Mouse (Mus musculus): ENCODE results near the gene Slc23a2. TPM values are rescaled to one million over a fixed set of nuclear protein-coding genes. Genes with fewer than 3 reads are reported as not detected.

Slc23a2 gene
- polyA plus RNA-seq, 1 experiment from 2014 or later: 8.7 TPM

- H3K9me3 ChIP-seq: no peaks in the 10 kb centered on the region
- H3K4me3 ChIP-seq: no peak overlapping the region
- no peaks in the 10 kb centered on the region for H3K36me3 ChIP-seq
- WGBS: 56% methylated on average over 4 of the region's 4 CpGs
- H3K27ac ChIP-seq: no peak overlapping the region
- peaks cover 44% of the 10 kb centered on the region for H3K4me1 ChIP-seq
- no peaks in the 10 kb centered on the region for H3K27me3 ChIP-seq (ENCODE audit: insufficient read depth, poor library complexity, severe bottlenecking)
- no peak for DNase-seq (ENCODE audit: low spot score)
Observed at GRCm38 (mm10) chr2:132018156-132018555, 126.8 kb downstream of the Slc23a2 start.

DNA sequence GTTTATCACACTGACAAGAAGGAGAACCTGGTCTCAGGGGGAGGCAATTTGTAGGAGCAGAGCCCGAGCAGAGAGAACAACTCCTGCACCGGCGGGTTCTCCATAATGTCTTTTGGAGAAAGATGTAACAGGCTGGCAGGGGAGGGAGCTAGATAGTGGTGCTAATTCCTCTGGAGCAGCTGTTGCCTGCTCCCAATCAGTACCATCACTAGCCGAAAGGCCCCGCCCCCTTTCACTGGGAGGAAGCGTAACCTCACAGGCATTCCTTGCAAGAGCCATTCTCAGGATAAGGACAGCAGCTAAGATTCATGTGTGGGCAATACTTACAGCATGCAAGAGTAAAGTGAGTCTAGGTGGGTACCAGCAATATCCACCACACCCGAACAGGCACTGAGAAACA, 127.3 kb downstream of the Slc23a2 start:
- peak; percentile 81 for DNase-seq (ENCODE audit: low spot score)
- peaks cover 41% of the 10 kb centered on the region for H3K4me1 ChIP-seq
- H3K4me3 ChIP-seq: no peak overlapping the region
- no peaks in the 10 kb centered on the region for H3K36me3 ChIP-seq
- peak overlapping the region; percentile 37; the same call in 1 of the 2 replicates for H3K27ac ChIP-seq
- H3K9me3 ChIP-seq: no peaks in the 10 kb centered on the region
- H3K27me3 ChIP-seq (ENCODE audit: insufficient read depth, poor library complexity, severe bottlenecking): no peaks in the 10 kb centered on the region
- 17% methylated on average over 7 of the region's 7 CpGs for WGBS

DNA sequence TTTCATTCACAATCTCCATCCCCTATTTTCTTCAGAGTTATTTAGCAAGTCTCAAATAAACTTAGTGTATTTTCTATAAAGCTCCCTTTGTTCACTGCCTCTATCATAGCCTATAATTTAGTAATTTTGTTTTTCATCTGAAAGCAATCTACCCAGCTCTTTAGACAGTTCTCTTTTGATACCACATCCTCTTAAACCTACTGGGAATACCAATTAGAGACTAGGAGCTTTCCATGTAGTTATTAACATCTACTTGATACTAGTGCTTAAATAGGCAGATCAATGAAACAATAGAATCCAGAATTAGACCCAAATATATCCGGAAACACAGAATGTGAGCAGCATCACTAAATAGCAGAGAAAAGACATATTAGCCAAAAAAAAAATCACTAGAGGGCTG, 128.9 kb downstream of the Slc23a2 start:
- 83% methylated on average over 1 of the region's 1 CpGs for WGBS
- DNase-seq (ENCODE audit: low spot score): no peak
- Histone ChIP-seq H3K4me1 (peaks cover 32% of the 10 kb centered on the region), H3K27me3 (ENCODE audit: insufficient read depth, poor library complexity, severe bottlenecking) (no peaks in the 10 kb centered on the region), H3K4me3 (no peak overlapping the region), H3K36me3 (no peaks in the 10 kb centered on the region), H3K27ac (no peak overlapping the region), H3K9me3 (no peaks in the 10 kb centered on the region)

- DNase-seq (ENCODE audit: low spot score): no peak
- no peak overlapping the region for H3K4me3 ChIP-seq
- H3K36me3 ChIP-seq: no peaks in the 10 kb centered on the region
- peaks cover 14% of the 10 kb centered on the region for H3K4me1 ChIP-seq
- 87% methylated on average over 4 of the region's 4 CpGs for WGBS
- H3K27me3 ChIP-seq (ENCODE audit: insufficient read depth, poor library complexity, severe bottlenecking): no peaks in the 10 kb centered on the region
- no peaks in the 10 kb centered on the region for H3K9me3 ChIP-seq
- H3K27ac ChIP-seq: no peak overlapping the region
Observed at GRCm38 (mm10) chr2:132013152-132013551, 131.8 kb downstream of the Slc23a2 start.

- DNase-seq (ENCODE audit: low spot score): no peak
- H3K36me3 ChIP-seq: no peaks in the 10 kb centered on the region
- peaks cover 21% of the 10 kb centered on the region for H3K4me1 ChIP-seq
- no peak overlapping the region for H3K27ac ChIP-seq
- H3K27me3 ChIP-seq (ENCODE audit: insufficient read depth, poor library complexity, severe bottlenecking): no peaks in the 10 kb centered on the region
- H3K9me3 ChIP-seq: no peaks in the 10 kb centered on the region
- 98% methylated on average over 2 of the region's 2 CpGs for WGBS
- H3K4me3 ChIP-seq: no peak overlapping the region
Observed at GRCm38 (mm10) chr2:132010781-132011180, 134.1 kb downstream of the Slc23a2 start.

- WGBS: 48% methylated on average over 4 of the region's 4 CpGs
- H3K4me3 ChIP-seq: no peak overlapping the region
- H3K27me3 ChIP-seq (ENCODE audit: insufficient read depth, poor library complexity, severe bottlenecking): no peaks in the 10 kb centered on the region
- H3K27ac ChIP-seq: no peak overlapping the region
- peaks cover 21% of the 10 kb centered on the region for H3K4me1 ChIP-seq
- DNase-seq (ENCODE audit: low spot score): no peak
- H3K36me3 ChIP-seq: no peaks in the 10 kb centered on the region
- H3K9me3 ChIP-seq: no peaks in the 10 kb centered on the region
Observed at GRCm38 (mm10) chr2:132008186-132008585, 136.7 kb downstream of the Slc23a2 start.

- no peaks in the 10 kb centered on the region for H3K36me3 ChIP-seq
- H3K27ac ChIP-seq: peak overlapping the region; percentile 48; the same call in 1 of the 2 replicates
- peaks cover 20% of the 10 kb centered on the region for H3K4me1 ChIP-seq
- H3K4me3 ChIP-seq: no peak overlapping the region
- no peaks in the 10 kb centered on the region for H3K27me3 ChIP-seq (ENCODE audit: insufficient read depth, poor library complexity, severe bottlenecking)
- no peaks in the 10 kb centered on the region for H3K9me3 ChIP-seq
- no peak for DNase-seq (ENCODE audit: low spot score)
- 52% methylated on average over 6 of the region's 6 CpGs for WGBS
Observed at GRCm38 (mm10) chr2:132007475-132007819, 137.5 kb downstream of the Slc23a2 start.

GRCm38 (mm10) chr2:132006561-132007474, 138.1 kb downstream of the Slc23a2 start:
- Histone ChIP-seq H3K9me3 (no peaks in the 10 kb centered on the region), H3K27me3 (ENCODE audit: insufficient read depth, poor library complexity, severe bottlenecking) (no peaks in the 10 kb centered on the region), H3K4me3 (no peak overlapping the region), H3K27ac (peak overlapping the region; percentile 48; the same call in 1 of the 2 replicates), H3K4me1 (peaks cover 16% of the 10 kb centered on the region), H3K36me3 (no peaks in the 10 kb centered on the region)
- DNase-seq (ENCODE audit: low spot score): no peak
- WGBS: 76% methylated on average over 18 of the region's 18 CpGs

DNA sequence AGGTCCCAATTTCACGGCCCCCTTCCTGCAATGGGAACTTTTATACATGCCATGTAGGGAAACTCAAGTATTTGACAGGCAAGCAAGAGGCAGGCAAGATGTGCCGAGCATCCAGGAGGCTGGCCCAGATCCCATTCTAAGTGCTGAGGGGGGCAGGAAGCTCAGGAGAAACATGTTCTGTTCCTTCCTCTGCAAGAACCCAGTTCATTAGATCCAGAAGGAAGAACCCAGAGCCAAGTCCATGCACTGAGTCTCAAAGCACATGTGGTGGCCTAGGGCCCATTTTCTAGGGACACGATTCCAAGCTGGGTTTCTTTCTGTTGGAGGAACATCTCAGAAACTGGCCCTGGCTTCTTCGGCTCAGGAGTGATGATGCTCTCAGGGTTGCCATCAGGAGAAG, 139.5 kb downstream of the Slc23a2 start:
- Histone ChIP-seq H3K9me3 (no peaks in the 10 kb centered on the region), H3K4me3 (no peak overlapping the region), H3K27me3 (ENCODE audit: insufficient read depth, poor library complexity, severe bottlenecking) (no peaks in the 10 kb centered on the region), H3K27ac (no peak overlapping the region), H3K36me3 (no peaks in the 10 kb centered on the region), H3K4me1 (peaks cover 24% of the 10 kb centered on the region)
- no peak for DNase-seq (ENCODE audit: low spot score)
- 75% methylated on average over 4 of the region's 4 CpGs for WGBS

- H3K4me1 ChIP-seq: peaks cover 24% of the 10 kb centered on the region
- H3K4me3 ChIP-seq: no peak overlapping the region
- H3K27ac ChIP-seq: no peak overlapping the region
- no peaks in the 10 kb centered on the region for H3K9me3 ChIP-seq
- DNase-seq (ENCODE audit: low spot score): no peak
- 71% methylated on average over 9 of the region's 9 CpGs for WGBS
- H3K27me3 ChIP-seq (ENCODE audit: insufficient read depth, poor library complexity, severe bottlenecking): no peaks in the 10 kb centered on the region
- H3K36me3 ChIP-seq: no peaks in the 10 kb centered on the region
Observed at GRCm38 (mm10) chr2:132004495-132005136, 140.3 kb downstream of the Slc23a2 start.

GRCm38 (mm10) chr2:132003916-132004315, 141.0 kb downstream of the Slc23a2 start:
- WGBS: 68% methylated on average over 5 of the region's 5 CpGs
- DNase-seq (ENCODE audit: low spot score): no peak
- H3K27ac ChIP-seq: no peak overlapping the region
- no peaks in the 10 kb centered on the region for H3K9me3 ChIP-seq
- no peaks in the 10 kb centered on the region for H3K27me3 ChIP-seq (ENCODE audit: insufficient read depth, poor library complexity, severe bottlenecking)
- H3K4me3 ChIP-seq: no peak overlapping the region
- no peaks in the 10 kb centered on the region for H3K36me3 ChIP-seq
- peaks cover 24% of the 10 kb centered on the region for H3K4me1 ChIP-seq
